Mouse (Mus musculus): ENCODE data around the gene Pglyrp2.

DNA sequence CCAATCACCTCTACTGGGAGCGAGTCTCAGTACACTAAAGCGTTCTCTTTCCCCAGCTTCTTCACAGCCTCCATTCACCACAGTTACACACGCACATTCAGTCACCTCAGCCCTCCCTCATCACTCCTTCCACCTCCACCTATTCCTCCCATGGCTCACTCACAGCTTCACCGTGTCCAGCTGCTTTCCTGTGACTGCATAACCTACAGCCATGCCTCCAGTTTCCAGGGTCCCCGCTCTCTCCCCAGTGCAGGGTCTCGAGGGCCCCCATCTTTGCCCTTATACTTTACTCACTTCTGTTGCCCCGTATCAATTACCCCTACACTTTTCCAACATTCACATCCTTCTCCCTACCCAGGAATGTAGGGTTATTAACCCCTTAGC, 36.0 kb downstream of the Pglyrp2 start:
- TF ChIP-seq POLR2A (IDR thresholded peaks at IDR 0.05; ENCODE audit: low read depth, low read length) (no peak), CTCF (IDR thresholded peaks at IDR 0.05; ENCODE audit: extremely low read depth, insufficient read length, insufficient replicate concordance, low read depth, low read length) (no peak)
